Mouse (Mus musculus): ENCODE results near the gene Ppt2.

DNA sequence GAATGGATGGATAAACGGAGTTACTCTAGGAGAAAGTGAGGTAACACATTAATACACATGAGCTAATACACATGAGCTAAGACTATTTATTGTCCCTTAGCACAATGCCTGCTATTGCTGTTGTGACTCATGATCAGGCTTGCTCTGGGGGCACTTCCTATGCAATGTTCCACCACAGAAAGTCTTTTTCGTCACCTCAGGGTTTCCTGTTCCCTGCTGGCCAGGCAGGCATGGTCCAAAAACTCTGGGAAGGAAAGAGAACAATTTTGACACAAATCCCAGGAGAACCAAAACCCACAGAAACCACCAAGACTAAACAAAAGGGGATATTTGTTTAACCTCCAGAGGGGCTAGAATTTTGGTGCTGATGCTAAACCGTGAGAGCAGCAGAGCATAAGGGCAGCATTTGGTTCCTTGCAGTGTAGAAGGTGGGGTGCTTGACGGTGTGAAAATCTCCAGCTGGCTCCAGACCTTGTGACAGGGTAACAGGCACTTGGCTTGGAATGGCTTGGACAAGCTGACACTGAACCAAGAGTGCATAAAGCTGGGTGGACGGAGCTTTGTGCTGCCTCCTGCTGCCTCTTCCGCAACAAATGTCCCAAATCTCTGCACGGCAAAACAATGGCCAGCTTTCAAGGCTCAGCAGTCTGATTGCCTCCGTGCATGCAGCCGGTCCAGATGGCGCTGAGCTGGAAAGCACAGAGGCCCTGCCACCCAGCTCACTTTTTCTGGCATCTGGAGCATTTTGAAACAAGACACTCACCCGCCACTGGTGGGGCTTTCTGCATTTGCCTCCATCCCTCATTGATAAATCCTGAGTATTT is 12.7 kb upstream of the Ppt2 start:
- TF ChIP-seq POLR2A (IDR thresholded peaks at IDR 0.05; ENCODE audit: control insufficient read depth, low read depth, low read length) (no peak), CTCF (IDR thresholded peaks at IDR 0.05; ENCODE audit: control insufficient read depth, insufficient read depth, insufficient replicate concordance, low read depth, low read length) (no peak)

Data from testis, adult 2 months (tissue).